Mouse (Mus musculus): ENCODE data around the gene Rpia.

DNA sequence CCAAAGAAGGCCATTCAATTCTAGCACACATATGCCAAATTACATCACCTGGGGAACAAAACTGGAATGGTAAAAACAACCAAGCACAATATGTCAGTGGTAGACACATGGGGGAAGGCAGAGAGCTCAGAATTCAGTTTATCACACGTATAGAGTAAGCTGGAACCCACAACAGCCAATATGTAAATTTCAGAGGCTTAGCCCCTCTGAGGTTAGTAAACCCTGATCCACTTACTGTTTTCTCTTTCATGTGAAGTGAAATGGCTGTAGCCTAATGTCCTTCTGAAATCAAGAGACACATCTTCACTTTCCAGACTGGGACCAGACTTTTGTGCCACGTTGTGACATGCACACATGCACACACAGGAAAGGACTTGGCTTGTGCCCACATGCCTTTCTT lies 73.3 kb downstream of the Rpia start:
- TF ChIP-seq CTCF (IDR thresholded peaks at IDR 0.05; ENCODE audit: low read depth) (no peak), EP300 (IDR thresholded peaks at IDR 0.05; ENCODE audit: low read depth) (no peak)

All from liver, embryonic 14.5 days (tissue).